Mouse (Mus musculus) liver, embryonic 12.5 days (tissue): ENCODE measurements around the gene Abcb1a. TPM values are rescaled to one million over a fixed set of nuclear protein-coding genes. Genes with fewer than 3 reads are reported as not detected.

ENCODE experiments used
- ATAC-seq: fragments of 200-750 bp; cut with Nextera tagmentation; 2 replicates; pipeline ENCODE4 v1.8.0; 2017; ENCODE audit warnings: moderate number of reproducible peaks, mild to moderate bottlenecking, moderate library complexity
- H3K27ac ChIP-seq: fragments of 300-500 bp; sonication (generic); 2 replicates; pipeline ENCODE4 v1.5.1; 2016; ENCODE audit warnings: mild to moderate bottlenecking
- H3K27me3 ChIP-seq: fragments of 300-500 bp; sonication (generic); replicated peaks from 2 replicates; pipeline ENCODE4 v1.6.1; 2016; ENCODE audit warnings: mild to moderate bottlenecking, moderate library complexity
- H3K36me3 ChIP-seq: fragments of 300-500 bp; sonication (generic); 2 replicates; pipeline ENCODE4 v1.6.1; 2016; ENCODE audit warnings: mild to moderate bottlenecking, moderate library complexity
- H3K4me1 ChIP-seq: fragments of 300-500 bp; sonication (generic); 2 replicates; pipeline ENCODE4 v1.6.1; 2016
- H3K4me2 ChIP-seq: fragments of 300-500 bp; sonication (generic); 2 replicates; pipeline ENCODE4 v1.6.1; 2016; ENCODE audit warnings: mild to moderate bottlenecking, moderate library complexity
- H3K4me3 ChIP-seq: fragments of 300-500 bp; sonication (generic); 2 replicates; pipeline ENCODE4 v1.5.1; 2016; ENCODE audit warnings: mild to moderate bottlenecking, moderate library complexity
- H3K9ac ChIP-seq: fragments of 300-500 bp; sonication (generic); 2 replicates; pipeline ENCODE4 v1.6.1; 2016; ENCODE audit warnings: mild to moderate bottlenecking, moderate library complexity
- H3K9me3 ChIP-seq: fragments of 300-500 bp; sonication (generic); replicated peaks from 2 replicates; pipeline ENCODE4 v1.6.1; 2016; ENCODE audit warnings: mild to moderate bottlenecking, moderate library complexity
- WGBS: fragments of 180-500 bp; shearing (Covaris S2); methylation state at CpG from one replicate; pipeline ENCODE4 v1.1.7; 2016; ENCODE audit not compliant: insufficient replicate concordance; 5-methylcytosine and 5-hydroxymethylcytosine counted together
- polyA plus RNA-seq: library from polyadenylated mRNA; unstranded; fragments of >200 nt; fragmentation: Nextera tagmentation; extraction: Ambion mirVana; gene quantifications from 2 replicates; pipeline ENCODE4 v1.2.1, GENCODE M21; 2016

Gene Abcb1a
- polyA plus RNA-seq, result 0.26 and 0.27 TPM in 2 replicates

GRCm38 (mm10) chr5:8659911-8660737 is at the start of gene Abcb1a:
Abcb1a (plus strand) TSS chr5:8660077.
- no peaks in the 10 kb centered on the region for H3K9me3 ChIP-seq
- peak; percentile 57 for ATAC-seq
- peaks cover 12% of the 10 kb centered on the region for H3K27me3 ChIP-seq
- H3K4me3 ChIP-seq, result peak within 1 kb of the TSS; percentile 44
- 10% methylated on average over 37 of the region's 37 CpGs for WGBS
- peak within 1 kb of the TSS; percentile 63 for H3K4me2 ChIP-seq
- no peak within 1 kb of the TSS for H3K9ac ChIP-seq
- H3K27ac ChIP-seq, result no peak within 1 kb of the TSS
- no peaks in the 10 kb centered on the region for H3K4me1 ChIP-seq
- H3K36me3 ChIP-seq, result no peaks in the 10 kb centered on the region

- H3K4me1 ChIP-seq, result peaks cover 11% of the 10 kb centered on the region
- ATAC-seq, result peak; percentile 41
- WGBS, result 1% methylated on average over 43 of the region's 49 CpGs
- no peak overlapping the region for H3K27ac ChIP-seq
- peak overlapping the region; percentile 64 for H3K4me3 ChIP-seq
- no peaks in the 10 kb centered on the region for H3K9me3 ChIP-seq
- H3K27me3 ChIP-seq, result peaks cover 19% of the 10 kb centered on the region
- 0 out of 2 replicates have a peak overlapping the region, but pooled peaks have one; percentile 31 for H3K9ac ChIP-seq
- H3K36me3 ChIP-seq, result no peaks in the 10 kb centered on the region
- H3K4me2 ChIP-seq, result peak overlapping the region; percentile 93
Measured at GRCm38 (mm10) chr5:8622071-8622595, 37.7 kb upstream of the Abcb1a start.

GRCm38 (mm10) chr5:8622596-8623231 is 37.2 kb upstream of the Abcb1a start, which contains the start of gene Rundc3b:
Rundc3b (minus strand) TSS chr5:8622952.
- 0 out of 2 replicates have a peak within 1 kb of the TSS, but pooled peaks have one; percentile 31 for H3K9ac ChIP-seq
- peak within 1 kb of the TSS; percentile 93 for H3K4me2 ChIP-seq
- H3K27ac ChIP-seq, result no peak within 1 kb of the TSS
- WGBS, result under 1% methylated on average over 45 of the region's 74 CpGs
- peaks cover 11% of the 10 kb centered on the region for H3K4me1 ChIP-seq
- peak; percentile 93 for ATAC-seq
- no peaks in the 10 kb centered on the region for H3K36me3 ChIP-seq
- H3K9me3 ChIP-seq, result no peaks in the 10 kb centered on the region
- peaks cover 19% of the 10 kb centered on the region for H3K27me3 ChIP-seq
- peak within 1 kb of the TSS; percentile 64 for H3K4me3 ChIP-seq

GRCm38 (mm10) chr5:8632901-8633300 is 27.0 kb upstream of the Abcb1a start:
- H3K9ac ChIP-seq, result no peak overlapping the region
- H3K4me3 ChIP-seq, result no peak overlapping the region
- ATAC-seq, result no peak
- H3K27me3 ChIP-seq, result no peaks in the 10 kb centered on the region
- H3K4me1 ChIP-seq, result no peaks in the 10 kb centered on the region
- H3K4me2 ChIP-seq, result no peak overlapping the region
- H3K9me3 ChIP-seq, result no peaks in the 10 kb centered on the region
- no peak overlapping the region for H3K27ac ChIP-seq
- 58% methylated on average over 3 of the region's 3 CpGs for WGBS
- no peaks in the 10 kb centered on the region for H3K36me3 ChIP-seq

- H3K4me3 ChIP-seq, result no peak overlapping the region
- no peak overlapping the region for H3K27ac ChIP-seq
- ATAC-seq, result no peak
- H3K9me3 ChIP-seq, result no peaks in the 10 kb centered on the region
- no peaks in the 10 kb centered on the region for H3K27me3 ChIP-seq
- no peak overlapping the region for H3K9ac ChIP-seq
- no peak overlapping the region for H3K4me2 ChIP-seq
- no peaks in the 10 kb centered on the region for H3K4me1 ChIP-seq
- no peaks in the 10 kb centered on the region for H3K36me3 ChIP-seq
Measured at GRCm38 (mm10) chr5:8634489-8634975, 25.3 kb upstream of the Abcb1a start.

- Histone ChIP-seq H3K27ac (no peak overlapping the region), H3K4me1 (no peaks in the 10 kb centered on the region), H3K36me3 (no peaks in the 10 kb centered on the region), H3K4me2 (no peak overlapping the region), H3K4me3 (no peak overlapping the region), H3K9me3 (no peaks in the 10 kb centered on the region), H3K27me3 (no peaks in the 10 kb centered on the region), H3K9ac (no peak overlapping the region)
- ATAC-seq, result no peak
- 58% methylated on average over 4 of the region's 4 CpGs for WGBS
Measured at GRCm38 (mm10) chr5:8648300-8648699, 11.6 kb upstream of the Abcb1a start.

GRCm38 (mm10) chr5:8648774-8649173 is 11.1 kb upstream of the Abcb1a start:
- Histone ChIP-seq H3K27ac (no peak overlapping the region), H3K9me3 (no peaks in the 10 kb centered on the region), H3K9ac (no peak overlapping the region), H3K4me1 (no peaks in the 10 kb centered on the region), H3K4me3 (no peak overlapping the region), H3K36me3 (no peaks in the 10 kb centered on the region), H3K27me3 (no peaks in the 10 kb centered on the region), H3K4me2 (no peak overlapping the region)
- ATAC-seq, result no peak

- no peaks in the 10 kb centered on the region for H3K36me3 ChIP-seq
- ATAC-seq, result no peak
- H3K4me2 ChIP-seq, result no peak overlapping the region
- H3K4me1 ChIP-seq, result no peaks in the 10 kb centered on the region
- 62% methylated on average over 2 of the region's 2 CpGs for WGBS
- H3K4me3 ChIP-seq, result no peak overlapping the region
- H3K27ac ChIP-seq, result no peak overlapping the region
- no peaks in the 10 kb centered on the region for H3K27me3 ChIP-seq
- H3K9ac ChIP-seq, result no peak overlapping the region
- no peaks in the 10 kb centered on the region for H3K9me3 ChIP-seq
Measured at GRCm38 (mm10) chr5:8652085-8652484, 7.8 kb upstream of the Abcb1a start.

GRCm38 (mm10) chr5:8660738-8661151 is 868 bp downstream of the Abcb1a start:
- Histone ChIP-seq H3K27ac (no peak overlapping the region), H3K4me1 (no peaks in the 10 kb centered on the region), H3K27me3 (peaks cover 12% of the 10 kb centered on the region), H3K4me2 (peak overlapping the region; percentile 63), H3K36me3 (no peaks in the 10 kb centered on the region), H3K9ac (no peak overlapping the region), H3K9me3 (no peaks in the 10 kb centered on the region), H3K4me3 (peak overlapping the region; percentile 44; the same call in 1 of the 2 replicates)
- WGBS, result 64% methylated on average over 10 of the region's 10 CpGs
- ATAC-seq, result no peak

GRCm38 (mm10) chr5:8664678-8665077 is 4.8 kb downstream of the Abcb1a start:
- Histone ChIP-seq H3K9ac (no peak overlapping the region), H3K36me3 (no peaks in the 10 kb centered on the region), H3K4me2 (no peak overlapping the region), H3K27me3 (peaks cover 12% of the 10 kb centered on the region), H3K4me3 (no peak overlapping the region), H3K4me1 (no peaks in the 10 kb centered on the region), H3K27ac (no peak overlapping the region), H3K9me3 (no peaks in the 10 kb centered on the region)
- ATAC-seq, result no peak
- 54% methylated on average over 3 of the region's 3 CpGs for WGBS

- no peaks in the 10 kb centered on the region for H3K36me3 ChIP-seq
- H3K4me2 ChIP-seq, result no peak overlapping the region
- no peak overlapping the region for H3K4me3 ChIP-seq
- no peaks in the 10 kb centered on the region for H3K4me1 ChIP-seq
- H3K27me3 ChIP-seq, result no peaks in the 10 kb centered on the region
- H3K9ac ChIP-seq, result no peak overlapping the region
- H3K9me3 ChIP-seq, result no peaks in the 10 kb centered on the region
- H3K27ac ChIP-seq, result no peak overlapping the region
- WGBS, result 54% methylated on average over 9 of the region's 9 CpGs
- no peak for ATAC-seq
Measured at GRCm38 (mm10) chr5:8667758-8668474, 8.0 kb downstream of the Abcb1a start.
